Mouse (Mus musculus): ENCODE data around the gene Itsn1. TPM values are rescaled to one million over a fixed set of nuclear protein-coding genes. Genes with fewer than 3 reads are reported as not detected.

Gene Itsn1
- total RNA-seq, 1 experiment from 2014 or later = 16.6 TPM

DNA sequence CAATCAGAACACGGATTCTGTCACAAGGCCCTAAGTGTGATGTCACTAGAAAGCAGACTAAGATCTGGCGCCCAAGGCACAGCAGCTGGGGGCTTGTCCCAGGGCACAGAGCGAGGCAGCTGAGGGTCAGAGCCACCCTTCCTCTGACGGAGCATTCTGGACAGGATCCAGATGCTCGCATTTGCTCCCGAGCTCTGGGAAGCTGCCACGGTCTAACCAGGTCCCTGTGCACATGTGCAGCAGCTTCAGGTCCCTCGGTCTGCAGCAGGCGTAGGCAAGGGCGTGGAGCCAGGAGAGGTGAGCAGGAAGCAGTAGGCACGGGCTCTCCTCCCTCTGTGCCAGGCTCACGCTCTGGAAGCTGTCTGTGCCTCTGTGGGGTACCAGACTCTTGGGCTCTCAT is 160.8 kb downstream of the Itsn1 start:
- ATAC-seq (replicated peaks; ENCODE audit: low read depth, poor library complexity, severe bottlenecking) = no peak

DNA sequence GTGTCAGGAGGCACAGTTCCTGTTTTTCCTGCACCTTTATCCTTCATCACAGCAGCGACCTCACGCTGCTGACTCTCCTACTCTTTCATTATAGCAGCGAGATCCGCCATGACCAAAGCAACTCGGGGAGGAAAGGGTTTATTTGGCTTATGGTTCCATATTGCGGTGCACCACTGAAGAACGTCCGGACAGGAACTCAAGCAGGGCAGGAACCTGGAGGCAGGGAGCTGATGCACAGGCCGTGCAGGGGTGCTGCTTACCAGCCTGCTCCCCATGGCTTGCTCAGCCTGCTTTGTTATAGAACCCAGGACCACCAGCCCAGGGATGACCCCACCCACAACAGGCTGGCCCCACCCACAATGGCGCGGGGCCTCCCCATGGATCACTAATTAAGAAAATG is 162.1 kb downstream of the Itsn1 start:
- ATAC-seq (replicated peaks; ENCODE audit: low read depth, poor library complexity, severe bottlenecking) = no peak

DNA sequence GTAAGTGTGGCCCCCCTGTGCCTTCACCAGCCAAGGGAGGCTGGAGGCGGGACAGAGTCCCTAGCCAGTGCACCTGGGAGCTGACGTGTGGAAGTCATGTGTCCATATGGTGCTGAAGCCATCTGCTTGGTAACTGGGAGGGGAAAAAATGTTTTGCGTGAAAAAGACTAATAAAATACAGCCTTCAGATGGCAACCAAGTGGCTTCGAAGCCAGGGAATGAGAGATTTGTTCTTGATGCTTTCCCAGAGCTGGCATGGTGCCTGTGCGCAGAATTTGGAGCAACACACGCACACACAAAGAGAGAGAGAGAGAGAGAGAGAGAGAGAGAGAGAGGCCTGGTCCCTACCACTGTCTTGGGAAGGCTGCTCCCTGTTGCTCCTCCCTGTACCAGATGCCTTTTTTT is 167.3 kb downstream of the Itsn1 start:
- ATAC-seq (replicated peaks; ENCODE audit: low read depth, poor library complexity, severe bottlenecking) = no peak

DNA sequence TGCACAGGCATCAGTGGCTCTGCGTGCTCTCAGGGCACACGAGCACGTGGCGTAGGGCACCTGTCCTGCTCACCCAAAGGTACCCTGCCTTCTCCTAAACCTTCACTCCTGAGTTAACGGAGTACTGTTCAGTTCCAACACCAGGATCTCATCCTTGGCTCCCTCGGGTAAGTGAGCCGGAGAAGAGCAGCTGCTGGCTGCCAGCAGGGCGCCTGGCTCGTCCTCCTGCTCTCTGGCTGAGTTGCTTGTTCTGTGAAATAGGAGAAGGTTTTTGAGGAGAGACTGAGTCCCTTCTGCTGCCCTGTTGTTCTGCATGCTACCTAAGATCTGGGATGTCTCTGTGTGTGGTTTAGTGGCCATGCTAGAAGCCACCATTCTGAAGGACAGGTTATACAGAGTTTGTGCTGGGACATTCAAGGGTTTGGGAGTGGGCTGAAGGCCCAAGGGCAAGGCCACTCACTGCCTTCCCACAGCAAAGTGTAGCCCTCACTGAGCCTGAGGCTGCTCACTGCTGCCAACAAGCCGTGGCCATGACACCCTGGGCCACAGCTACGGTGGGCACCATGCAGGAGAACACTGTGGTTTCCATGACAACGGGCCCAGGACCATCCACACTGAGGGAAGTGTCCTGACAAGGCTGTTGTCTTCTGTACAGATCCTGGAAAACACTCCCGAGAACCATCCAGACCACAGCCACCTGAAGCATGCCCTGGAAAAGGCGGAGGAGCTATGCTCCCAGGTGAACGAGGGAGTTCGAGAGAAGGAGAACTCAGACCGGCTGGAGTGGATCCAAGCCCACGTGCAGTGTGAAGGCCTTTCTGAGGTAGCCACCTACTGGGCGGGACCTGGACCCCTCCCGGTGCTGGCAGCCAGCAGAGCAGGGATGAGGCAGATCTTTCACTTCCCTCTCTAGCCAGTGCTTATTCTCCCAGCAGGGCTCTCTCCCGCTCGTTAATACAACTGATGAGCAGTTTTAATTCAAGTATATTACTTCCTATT is 170.1 kb downstream of the Itsn1 start:
- ATAC-seq (replicated peaks; ENCODE audit: low read depth, poor library complexity, severe bottlenecking) = peak; percentile 83

DNA sequence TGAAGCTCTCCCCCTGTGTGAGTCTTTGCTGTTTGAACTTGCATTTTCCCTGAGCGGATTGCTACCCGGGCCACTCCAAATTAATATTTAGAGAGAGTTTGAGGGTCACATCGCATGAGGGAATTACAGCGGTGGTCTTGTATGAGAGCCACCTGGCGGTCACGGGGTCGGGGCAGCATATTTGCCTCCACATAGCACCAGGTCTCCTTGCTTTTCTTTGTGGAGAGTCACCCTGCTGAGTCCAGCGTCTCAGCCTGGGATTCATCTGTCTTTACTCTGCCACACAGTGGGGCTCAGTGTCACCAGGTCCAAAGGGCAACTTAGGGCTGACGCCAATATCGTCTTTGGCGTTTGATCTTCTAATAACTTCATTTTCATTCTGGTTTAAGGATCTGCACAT is 171.2 kb downstream of the Itsn1 start:
- no peak for ATAC-seq (replicated peaks; ENCODE audit: low read depth, poor library complexity, severe bottlenecking)

DNA sequence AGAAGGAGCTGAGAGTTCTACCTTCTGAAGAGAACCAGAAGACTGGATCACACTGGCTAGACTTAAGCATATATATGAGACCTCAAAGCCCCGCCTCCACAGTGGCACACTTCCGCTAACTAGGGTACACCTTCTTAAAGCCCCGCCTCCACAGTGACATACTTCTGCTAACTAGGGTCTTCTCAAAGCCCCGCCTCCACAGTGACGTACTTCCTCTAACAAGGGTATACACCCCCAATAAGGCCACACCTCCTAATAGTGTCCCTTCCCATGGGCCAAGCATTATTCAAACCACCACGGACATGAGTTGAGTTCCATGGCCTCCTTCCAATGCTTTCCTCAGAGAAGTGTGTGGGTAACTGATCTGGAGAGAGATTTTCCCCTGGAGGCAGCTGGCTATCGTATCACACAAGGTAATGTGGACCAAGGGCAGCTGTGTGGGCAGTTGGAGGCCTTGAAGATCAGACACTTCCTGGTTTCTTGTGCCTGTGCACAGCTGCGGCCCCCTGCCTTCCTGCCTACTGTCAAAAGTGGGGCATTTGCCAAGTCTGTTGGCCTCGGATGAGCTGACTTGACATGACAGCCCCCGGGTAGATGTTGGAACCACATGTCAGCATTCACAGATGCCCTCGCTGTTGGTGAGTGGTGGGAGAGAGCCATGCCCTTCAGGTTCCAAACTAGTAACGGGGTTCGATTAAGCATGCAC is 174.9 kb downstream of the Itsn1 start:
- peak; percentile 55 for ATAC-seq (replicated peaks; ENCODE audit: low read depth, poor library complexity, severe bottlenecking)

DNA sequence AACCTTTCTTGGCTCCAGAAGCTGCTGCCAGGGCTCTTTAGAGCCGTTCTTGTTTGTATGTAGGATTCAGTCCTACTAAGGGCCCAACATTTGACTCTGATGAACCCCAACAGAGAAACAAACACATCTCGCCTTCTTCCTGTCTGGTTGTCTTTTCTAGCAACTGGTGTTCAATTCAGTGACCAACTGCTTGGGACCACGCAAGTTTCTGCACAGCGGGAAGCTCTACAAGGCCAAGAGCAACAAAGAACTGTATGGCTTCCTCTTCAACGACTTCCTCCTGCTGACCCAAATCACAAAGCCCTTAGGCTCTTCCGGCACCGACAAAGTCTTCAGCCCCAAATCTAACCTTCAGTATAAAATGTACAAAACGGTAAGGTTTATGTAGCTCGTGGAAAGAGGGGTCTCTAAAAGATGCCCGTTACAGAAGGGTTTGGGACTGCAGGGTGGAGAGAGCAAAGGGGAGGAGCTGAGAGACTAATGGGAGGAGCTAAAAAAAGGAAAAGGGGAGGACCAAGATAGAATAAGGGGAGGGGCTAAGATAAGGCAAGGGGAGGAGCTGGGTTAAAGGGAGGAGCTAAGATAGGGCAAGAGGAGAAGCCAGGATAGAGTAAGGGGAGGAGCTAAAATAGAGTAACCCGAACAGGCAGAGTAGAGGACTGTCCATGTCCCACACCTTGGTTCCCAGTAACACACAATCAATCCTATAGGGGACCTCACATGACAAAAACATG is 176.2 kb downstream of the Itsn1 start:
- 0 out of 2 replicates have a peak, but pooled peaks have one; percentile 16 for ATAC-seq (replicated peaks; ENCODE audit: low read depth, poor library complexity, severe bottlenecking)

DNA sequence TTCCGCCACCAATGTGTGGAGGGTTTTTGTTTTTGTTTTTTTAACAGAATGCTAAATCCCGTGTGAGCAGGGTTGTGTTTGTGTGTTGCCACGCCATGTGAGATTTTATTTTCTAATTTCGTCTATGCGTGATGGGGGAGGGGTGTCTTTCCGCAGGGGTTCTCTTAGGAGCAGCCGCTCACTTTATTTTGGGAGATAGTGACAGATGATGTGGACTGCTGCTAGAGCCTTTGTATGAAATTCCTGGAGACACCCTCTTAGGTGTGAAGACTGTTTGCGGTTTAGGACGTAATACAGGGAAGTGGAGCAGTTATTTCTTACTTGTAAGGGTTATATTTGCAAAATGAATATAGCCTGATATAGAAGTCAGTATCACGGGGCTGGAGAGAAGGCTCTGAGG is 176.9 kb downstream of the Itsn1 start:
- ATAC-seq (replicated peaks; ENCODE audit: low read depth, poor library complexity, severe bottlenecking) = no peak

DNA sequence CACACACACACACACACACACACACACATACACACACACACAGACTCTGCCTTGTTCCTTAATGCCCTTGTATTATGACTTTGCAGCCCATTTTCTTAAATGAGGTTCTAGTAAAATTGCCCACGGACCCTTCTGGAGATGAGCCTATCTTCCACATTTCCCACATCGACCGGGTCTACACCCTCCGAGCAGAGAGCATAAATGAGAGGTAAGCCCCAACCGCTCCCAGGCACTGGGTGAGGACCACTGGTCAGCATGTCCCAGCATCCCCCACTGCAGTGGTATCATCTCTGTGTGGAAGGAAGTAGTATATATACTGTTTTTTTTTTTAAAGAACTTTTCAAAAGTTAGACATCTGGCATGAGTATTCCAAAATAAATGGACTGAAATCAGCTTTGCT is 177.6 kb downstream of the Itsn1 start:
- ATAC-seq (replicated peaks; ENCODE audit: low read depth, poor library complexity, severe bottlenecking) = no peak

DNA sequence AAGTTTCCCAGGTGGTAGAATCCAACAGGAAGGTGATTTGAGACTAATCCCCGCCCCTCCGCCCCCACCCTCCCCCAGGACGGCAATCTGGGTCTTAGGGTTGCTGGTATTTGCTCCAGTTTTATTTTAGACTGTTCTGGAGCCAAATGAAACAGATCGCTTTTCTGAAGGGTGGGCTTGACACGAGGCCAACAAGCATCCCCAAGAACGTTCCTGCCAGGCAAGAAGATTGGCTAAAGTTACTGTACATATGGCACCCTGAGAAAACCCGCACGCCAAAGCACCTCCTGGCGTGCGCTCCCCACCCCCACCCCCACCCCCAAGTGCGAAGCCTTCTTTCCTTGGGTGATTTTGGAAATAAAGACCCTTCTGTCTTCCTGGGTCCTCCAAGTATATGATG is 178.1 kb downstream of the Itsn1 start:
- ATAC-seq (replicated peaks; ENCODE audit: low read depth, poor library complexity, severe bottlenecking) = no peak

DNA sequence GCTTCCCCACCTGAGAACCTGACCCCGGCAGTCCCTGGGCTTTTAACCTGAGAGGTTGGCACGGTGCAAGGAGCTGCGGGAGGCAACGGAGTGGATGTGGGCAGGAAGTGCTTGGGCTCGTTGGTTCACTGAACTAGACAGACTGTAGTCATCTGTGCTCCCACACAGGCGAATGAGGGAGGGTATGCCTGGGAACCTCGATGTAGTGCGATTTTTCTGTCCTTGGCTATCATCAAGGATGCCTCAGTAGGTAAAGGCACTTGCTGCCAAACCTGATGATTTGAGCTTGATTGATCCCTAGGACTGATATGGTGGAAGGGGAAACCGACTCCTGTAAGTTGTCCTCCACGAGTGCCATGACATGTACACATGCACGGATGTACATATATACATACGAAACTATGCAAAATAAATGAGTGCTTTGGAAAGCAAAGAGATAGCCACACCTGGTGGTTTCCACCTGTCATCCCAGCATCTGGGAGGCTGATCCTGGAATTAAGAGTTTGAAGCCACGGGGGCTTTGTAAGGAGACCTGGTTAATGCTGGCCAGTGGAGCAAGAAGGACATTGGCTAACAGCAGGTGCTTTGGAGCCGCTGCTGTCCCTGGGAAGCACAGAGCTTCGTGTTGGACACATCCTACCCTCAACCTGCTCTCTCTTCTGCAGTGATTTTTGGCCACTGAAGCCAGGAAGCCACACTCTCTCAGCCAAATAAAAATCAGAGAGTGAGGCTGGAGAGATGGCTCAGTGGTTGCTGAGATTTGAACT is 180.7 kb downstream of the Itsn1 start:
- no peak for ATAC-seq (replicated peaks; ENCODE audit: low read depth, poor library complexity, severe bottlenecking)

DNA sequence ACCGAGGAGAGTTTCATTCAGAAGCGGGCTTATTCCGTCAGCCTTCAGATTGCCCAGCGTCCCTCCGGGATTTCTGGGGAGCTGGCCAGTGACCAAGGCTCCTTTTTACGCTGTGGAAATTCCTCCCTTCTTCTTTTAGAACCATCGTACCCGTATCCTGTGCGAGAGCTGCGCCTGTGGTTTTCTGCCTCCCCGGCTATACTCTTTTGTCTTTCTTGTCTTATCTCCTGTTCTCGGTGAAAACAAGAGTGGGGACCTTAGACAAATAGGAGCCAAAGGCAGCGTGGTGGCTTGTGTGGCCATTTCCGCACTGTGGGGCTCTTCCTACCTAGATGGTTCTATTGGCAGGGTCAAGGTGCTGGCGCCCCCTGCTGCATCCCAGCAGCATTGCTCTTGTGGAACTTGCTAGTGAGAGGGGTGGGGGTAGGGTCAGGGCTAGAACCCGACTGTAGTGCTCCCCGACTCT is 188.6 kb downstream of the Itsn1 start:
- ATAC-seq (replicated peaks; ENCODE audit: low read depth, poor library complexity, severe bottlenecking) = peak; percentile 97

DNA sequence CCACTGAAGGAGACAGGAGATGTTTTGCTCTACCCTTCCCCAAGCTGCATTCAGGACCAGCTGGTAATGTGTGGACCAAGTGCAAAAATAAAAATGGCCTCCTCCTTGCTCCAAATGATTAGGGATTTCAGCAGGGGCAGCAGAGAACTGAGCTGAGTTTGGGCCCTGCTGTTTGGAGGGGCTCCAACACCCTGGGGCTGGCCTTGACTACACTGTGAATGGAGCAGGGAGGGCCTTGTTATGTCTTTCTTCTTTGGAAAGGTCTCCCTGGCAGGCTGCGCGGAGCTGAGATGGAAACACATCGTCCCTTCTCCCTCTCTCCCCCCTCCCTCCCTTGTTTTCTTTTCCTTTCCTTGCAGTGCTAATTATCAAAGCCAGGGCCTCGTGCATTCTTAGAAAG is 189.4 kb downstream of the Itsn1 start:
- ATAC-seq (replicated peaks; ENCODE audit: low read depth, poor library complexity, severe bottlenecking) = no peak

DNA sequence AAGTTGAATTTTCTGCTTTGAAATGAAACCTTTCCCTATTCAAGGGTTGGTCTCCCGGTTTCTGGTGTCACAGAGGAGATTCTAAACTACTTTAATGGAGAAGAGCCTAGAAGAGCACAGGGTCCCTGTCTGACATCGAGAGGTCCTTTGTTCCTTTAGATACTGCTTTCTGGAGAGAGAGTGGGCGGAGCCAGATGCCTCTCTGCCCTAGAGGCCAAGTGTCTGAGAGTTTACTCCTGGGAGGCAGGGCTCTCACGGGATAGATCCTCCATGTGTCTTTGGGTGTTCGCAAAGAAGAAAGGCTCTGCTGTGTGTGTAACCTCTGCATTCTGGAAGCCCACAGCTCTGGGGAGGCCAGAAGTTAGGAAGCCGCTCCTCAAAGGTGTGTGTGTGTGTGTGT is 190.0 kb downstream of the Itsn1 start:
- ATAC-seq (replicated peaks; ENCODE audit: low read depth, poor library complexity, severe bottlenecking) = no peak

DNA sequence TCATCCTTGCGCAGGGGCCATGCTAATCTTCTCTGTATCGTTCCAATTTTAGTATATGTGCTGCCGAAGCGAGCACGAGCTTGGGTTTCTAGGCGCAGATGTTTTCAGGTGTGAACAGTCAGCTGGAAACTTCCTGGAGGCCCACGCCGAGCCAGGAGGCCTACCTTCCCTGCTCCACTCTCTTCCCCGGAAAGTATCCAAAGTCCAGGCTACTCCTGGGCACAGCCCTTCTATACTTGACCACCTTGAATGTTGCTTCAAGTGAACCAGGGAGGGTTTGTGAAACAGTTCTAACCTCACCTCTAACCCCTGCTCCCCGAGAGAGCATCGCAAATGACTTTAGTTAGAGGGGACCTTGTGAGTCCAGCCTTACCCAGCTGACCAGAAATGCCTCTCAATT is 192.3 kb downstream of the Itsn1 start:
- no peak for ATAC-seq (replicated peaks; ENCODE audit: low read depth, poor library complexity, severe bottlenecking)

DNA sequence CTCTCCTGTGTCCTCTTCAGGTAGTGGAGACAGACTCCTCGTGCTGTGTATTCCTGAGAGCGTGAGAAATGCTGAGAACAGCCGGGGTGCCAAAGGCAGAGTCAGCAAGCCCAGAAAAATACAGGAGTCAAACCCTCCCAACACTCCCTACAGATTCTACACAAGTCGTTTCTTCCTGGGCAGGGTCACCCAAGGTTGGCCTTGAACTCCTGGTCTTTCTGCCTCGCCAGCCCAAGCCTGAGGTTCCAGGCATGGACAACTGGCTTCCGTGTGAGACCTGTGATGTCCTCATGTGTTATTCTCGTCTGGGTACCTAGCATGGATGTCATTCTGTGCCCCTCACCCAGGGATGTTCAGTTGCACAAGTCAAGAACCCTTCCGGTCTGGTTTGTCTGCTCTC is 193.9 kb downstream of the Itsn1 start:
- ATAC-seq (replicated peaks; ENCODE audit: low read depth, poor library complexity, severe bottlenecking) = no peak

DNA sequence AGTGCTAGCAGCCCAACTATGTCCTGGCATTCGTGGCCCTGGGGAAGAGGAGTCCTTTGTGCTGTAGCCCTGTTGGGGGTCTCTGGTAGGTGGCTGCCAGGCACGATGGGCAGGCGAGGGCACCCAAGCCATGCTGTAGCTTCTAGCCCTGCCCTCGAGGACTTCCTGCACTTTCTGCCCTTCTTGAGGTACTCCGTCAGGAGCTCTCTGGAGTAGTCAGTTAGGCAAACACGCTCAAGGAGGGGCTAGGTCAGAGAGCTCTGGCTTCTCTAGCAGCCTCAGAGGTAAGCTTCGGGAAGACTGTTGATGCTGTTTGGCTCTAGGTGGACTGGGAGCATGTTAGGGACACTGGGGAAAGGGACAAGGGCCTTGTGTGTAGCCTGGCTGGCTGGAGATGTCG is 195.3 kb downstream of the Itsn1 start:
- no peak for ATAC-seq (replicated peaks; ENCODE audit: low read depth, poor library complexity, severe bottlenecking)

DNA sequence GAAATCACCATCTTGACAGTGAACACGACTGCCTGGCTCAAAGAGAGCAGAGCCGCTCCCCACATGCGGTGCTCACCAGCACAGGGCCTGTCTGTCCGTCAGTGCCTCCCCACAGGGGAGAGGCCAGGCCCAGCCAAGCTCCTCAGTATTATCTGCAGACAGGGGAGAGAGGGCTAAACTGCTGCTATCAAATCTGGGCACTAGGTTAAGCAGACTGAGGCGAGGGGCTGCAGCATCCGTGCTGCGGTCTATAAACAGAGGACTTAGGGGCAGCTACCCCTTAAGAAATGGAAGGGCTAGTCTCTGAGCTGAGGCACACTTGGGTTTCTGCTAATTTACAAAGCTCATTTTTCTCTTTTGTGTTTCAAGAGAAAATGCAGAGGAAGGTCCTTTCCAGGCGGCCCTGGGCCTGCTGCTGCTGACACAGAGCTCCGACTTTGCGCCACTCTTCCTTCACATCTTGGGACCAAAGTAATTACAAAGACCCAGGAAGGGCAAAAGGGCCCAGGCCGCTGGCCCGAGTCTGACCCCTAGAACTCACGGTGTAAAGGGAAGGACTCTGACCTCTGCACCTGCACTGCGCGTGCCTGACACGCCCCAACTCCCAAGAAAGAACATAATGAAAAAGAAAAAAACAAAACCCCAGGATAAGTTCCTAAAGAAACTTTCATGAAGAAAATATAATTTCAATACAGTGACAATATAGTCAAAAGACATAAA is 199.0 kb downstream of the Itsn1 start:
- no peak for ATAC-seq (replicated peaks; ENCODE audit: low read depth, poor library complexity, severe bottlenecking)

Data from common myeloid progenitor, adult 5-6 weeks (primary cell).